Mouse (Mus musculus): Measurements from ENCODE around the gene Epha2. TPM values are rescaled to one million over a fixed set of nuclear protein-coding genes. Genes with fewer than 3 reads are reported as not detected.
A peak's percentile ranks its signal among the peaks of the same experiment; 100 is the strongest.

Gene Epha2
- polyA plus RNA-seq, 1 experiment from 2014 or later, result 6.5 TPM

DNA sequence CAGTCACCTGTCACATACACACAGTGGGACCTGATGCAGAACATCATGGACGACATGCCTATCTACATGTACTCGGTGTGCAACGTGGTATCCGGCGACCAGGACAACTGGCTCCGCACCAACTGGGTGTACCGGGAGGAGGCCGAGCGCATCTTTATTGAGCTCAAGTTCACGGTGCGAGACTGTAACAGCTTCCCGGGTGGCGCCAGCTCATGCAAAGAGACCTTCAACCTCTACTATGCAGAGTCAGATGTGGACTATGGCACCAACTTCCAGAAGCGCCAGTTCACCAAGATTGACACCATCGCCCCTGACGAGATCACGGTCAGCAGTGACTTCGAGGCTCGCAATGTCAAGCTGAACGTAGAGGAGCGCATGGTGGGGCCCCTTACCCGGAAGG is 7.3 kb downstream of the Epha2 start:
- 0 out of 2 replicates have a peak, but pooled peaks cover 5% of the 10 kb centered on the region for H3K27me3 ChIP-seq
- H3K9me3 ChIP-seq, result no peaks in the 10 kb centered on the region
- peaks cover 7% of the 10 kb centered on the region; the same call in 1 of the 2 replicates for H3K36me3 ChIP-seq
- H3K4me3 ChIP-seq, result no peak overlapping the region
- no peak overlapping the region for H3K4me2 ChIP-seq
- 95% methylated on average over 22 of the region's 22 CpGs for WGBS
- H3K4me1 ChIP-seq, result peaks cover 55% of the 10 kb centered on the region
- no peak overlapping the region for H3K9ac ChIP-seq
- H3K27ac ChIP-seq, result no peak overlapping the region
- no peak for ATAC-seq (ENCODE audit: insufficient number of reproducible peaks, low FRiP score, low TSS enrichment, low read depth)

DNA sequence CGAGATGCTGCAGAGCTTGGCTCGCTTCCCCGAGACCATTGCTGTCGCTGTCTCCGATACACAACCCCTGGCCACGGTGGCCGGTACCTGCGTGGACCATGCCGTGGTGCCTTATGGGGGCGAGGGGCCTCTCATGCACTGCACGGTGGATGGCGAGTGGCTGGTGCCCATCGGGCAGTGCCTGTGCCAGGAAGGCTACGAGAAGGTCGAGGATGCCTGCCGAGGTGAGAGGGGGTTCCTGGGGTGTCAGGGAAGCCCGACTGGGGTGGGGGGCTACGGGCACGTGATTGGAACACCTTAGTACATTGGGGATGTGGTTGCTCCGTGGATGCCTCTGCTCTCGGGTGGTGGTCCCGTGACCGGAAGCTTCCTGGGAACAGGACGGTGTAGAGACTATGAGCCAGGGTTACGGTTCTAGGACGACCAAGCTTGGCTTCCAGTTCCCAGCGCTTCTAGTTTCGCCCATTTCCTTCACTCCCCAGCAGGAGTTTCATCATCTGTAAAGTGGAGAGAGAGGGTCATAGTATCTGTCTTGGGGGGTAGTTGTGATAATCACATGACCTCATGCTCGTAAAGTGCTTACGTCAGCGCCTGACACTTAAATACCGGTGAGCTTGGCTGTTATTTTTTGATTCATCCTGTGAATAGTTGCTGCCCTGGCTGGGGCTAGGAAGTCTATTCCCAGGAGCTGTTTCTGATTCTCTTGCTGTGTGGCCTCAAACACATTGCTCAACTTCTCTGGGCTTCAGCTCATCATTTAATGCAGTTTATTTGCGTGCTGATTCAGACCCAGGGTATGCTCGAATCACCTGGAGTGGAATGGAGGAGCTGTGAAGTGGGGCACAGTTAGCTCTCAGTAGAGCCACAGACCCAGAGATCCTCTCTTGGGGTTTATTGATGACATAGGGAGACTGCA is 8.1 kb downstream of the Epha2 start:
- ATAC-seq (ENCODE audit: insufficient number of reproducible peaks, low FRiP score, low TSS enrichment, low read depth), result no peak
- H3K9me3 ChIP-seq, result no peaks in the 10 kb centered on the region
- peaks cover 7% of the 10 kb centered on the region; the same call in 1 of the 2 replicates for H3K36me3 ChIP-seq
- H3K27ac ChIP-seq, result peak overlapping the region; percentile 75
- no peak overlapping the region for H3K4me3 ChIP-seq
- H3K4me2 ChIP-seq, result no peak overlapping the region
- 88% methylated on average over 34 of the region's 34 CpGs for WGBS
- H3K4me1 ChIP-seq, result peaks cover 53% of the 10 kb centered on the region
- H3K9ac ChIP-seq, result no peak overlapping the region
- H3K27me3 ChIP-seq, result 0 out of 2 replicates have a peak, but pooled peaks cover 2% of the 10 kb centered on the region

DNA sequence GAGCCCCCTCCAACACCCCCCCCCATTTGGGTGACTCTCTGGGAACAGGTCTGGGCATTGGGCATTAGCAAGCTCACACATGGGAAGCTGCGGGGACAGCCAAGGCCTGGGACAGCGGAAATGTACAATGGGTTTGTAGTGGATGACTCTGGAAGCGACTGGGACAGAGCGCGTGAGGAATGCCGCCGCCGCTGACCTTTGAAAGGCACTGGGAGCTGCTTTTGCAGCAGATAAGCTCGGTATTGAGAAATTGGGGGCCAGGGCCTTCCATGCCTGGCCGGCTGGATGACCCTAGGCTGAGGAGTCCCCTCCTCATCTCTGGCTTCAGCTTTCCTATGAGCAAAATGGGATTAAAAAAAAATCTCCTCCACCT is 8.7 kb downstream of the Epha2 start:
- no peaks in the 10 kb centered on the region for H3K9me3 ChIP-seq
- no peak overlapping the region for H3K4me3 ChIP-seq
- peaks cover 7% of the 10 kb centered on the region; the same call in 1 of the 2 replicates for H3K36me3 ChIP-seq
- H3K27me3 ChIP-seq, result no peaks in the 10 kb centered on the region
- ATAC-seq (ENCODE audit: insufficient number of reproducible peaks, low FRiP score, low TSS enrichment, low read depth), result no peak
- 64% methylated on average over 10 of the region's 10 CpGs for WGBS
- H3K4me1 ChIP-seq, result peaks cover 56% of the 10 kb centered on the region
- no peak overlapping the region for H3K9ac ChIP-seq
- peak overlapping the region; percentile 75 for H3K27ac ChIP-seq
- H3K4me2 ChIP-seq, result no peak overlapping the region

DNA sequence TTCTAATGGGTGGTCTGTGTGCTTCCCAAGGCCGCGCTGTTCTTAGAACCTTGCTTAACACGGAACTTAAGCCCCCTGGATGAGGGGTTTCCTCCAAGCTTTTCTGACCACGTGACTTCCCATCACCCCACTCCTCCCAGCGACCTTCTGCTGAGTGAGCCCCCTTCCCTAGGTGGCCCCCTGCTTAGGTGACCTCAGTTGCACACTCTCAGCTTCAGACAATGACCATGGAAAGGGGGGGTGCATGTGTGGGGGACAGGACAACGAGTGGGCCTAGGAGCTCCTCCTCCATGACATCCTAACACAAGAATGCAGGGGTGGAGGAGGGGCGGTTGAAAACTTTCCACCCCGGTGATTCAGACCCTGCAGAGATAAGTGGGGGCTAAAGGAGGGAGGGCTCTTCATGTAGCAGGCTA is 9.2 kb downstream of the Epha2 start:
- Histone ChIP-seq H3K27me3 (no peaks in the 10 kb centered on the region), H3K4me1 (peaks cover 56% of the 10 kb centered on the region), H3K36me3 (peaks cover 7% of the 10 kb centered on the region; the same call in 1 of the 2 replicates), H3K4me2 (no peak overlapping the region), H3K4me3 (no peak overlapping the region), H3K9me3 (no peaks in the 10 kb centered on the region), H3K9ac (no peak overlapping the region), H3K27ac (peak overlapping the region; percentile 75)
- WGBS, result 24% methylated on average over 8 of the region's 8 CpGs
- ATAC-seq (ENCODE audit: insufficient number of reproducible peaks, low FRiP score, low TSS enrichment, low read depth), result peak; percentile 50

DNA sequence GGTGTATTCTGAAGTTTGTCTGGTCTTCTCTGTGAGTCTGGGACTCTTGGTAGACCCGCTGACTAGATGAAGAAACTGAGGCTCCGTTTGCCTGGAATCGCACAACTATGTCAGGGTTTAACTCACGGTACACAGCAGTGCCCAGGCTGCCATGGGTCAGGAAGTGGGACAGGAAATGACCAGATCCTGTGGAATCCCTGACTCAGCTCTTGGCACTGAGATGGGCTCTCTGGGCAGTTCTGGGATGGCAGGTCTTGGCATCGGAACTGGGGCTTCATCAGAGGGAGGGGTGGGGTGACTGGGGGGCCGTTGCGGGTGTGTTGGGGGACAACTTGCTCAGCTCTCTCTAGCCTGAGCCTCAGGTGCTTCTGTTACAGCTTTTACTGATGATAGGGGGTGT is 10.0 kb downstream of the Epha2 start:
- Histone ChIP-seq H3K27me3 (no peaks in the 10 kb centered on the region), H3K9me3 (no peaks in the 10 kb centered on the region), H3K9ac (no peak overlapping the region), H3K4me3 (no peak overlapping the region), H3K27ac (peak overlapping the region; percentile 75; the same call in 1 of the 2 replicates), H3K4me2 (no peak overlapping the region), H3K4me1 (peaks cover 59% of the 10 kb centered on the region), H3K36me3 (peaks cover 7% of the 10 kb centered on the region; the same call in 1 of the 2 replicates)
- 62% methylated on average over 7 of the region's 7 CpGs for WGBS
- ATAC-seq (ENCODE audit: insufficient number of reproducible peaks, low FRiP score, low TSS enrichment, low read depth), result no peak

DNA sequence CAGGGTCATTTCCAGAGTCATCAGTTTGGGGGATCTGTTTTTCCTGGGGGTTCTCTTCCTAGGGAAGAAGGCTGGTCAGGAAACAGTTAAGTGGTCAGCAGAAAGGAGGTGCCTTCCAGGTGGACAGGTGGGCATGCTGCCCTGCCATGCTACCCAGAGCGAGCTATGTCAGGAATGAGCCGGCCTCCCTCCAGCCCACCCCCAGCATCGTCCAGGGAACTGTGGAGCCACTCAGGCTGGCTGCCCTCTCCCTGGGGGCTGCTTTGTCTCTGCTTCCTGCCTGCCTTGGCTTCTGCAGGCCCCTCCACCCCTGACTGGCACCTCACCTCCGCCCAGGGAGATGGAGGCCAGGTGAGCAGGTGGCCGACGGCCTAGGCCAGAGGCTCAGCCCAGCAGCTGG is 10.5 kb downstream of the Epha2 start:
- Histone ChIP-seq H3K27me3 (no peaks in the 10 kb centered on the region), H3K4me2 (no peak overlapping the region), H3K4me1 (peaks cover 57% of the 10 kb centered on the region), H3K9me3 (no peaks in the 10 kb centered on the region), H3K36me3 (peaks cover 7% of the 10 kb centered on the region; the same call in 1 of the 2 replicates), H3K27ac (0 out of 2 replicates have a peak overlapping the region, but pooled peaks have one; percentile 75), H3K9ac (no peak overlapping the region), H3K4me3 (no peak overlapping the region)
- 47% methylated on average over 6 of the region's 6 CpGs for WGBS
- ATAC-seq (ENCODE audit: insufficient number of reproducible peaks, low FRiP score, low TSS enrichment, low read depth), result no peak

DNA sequence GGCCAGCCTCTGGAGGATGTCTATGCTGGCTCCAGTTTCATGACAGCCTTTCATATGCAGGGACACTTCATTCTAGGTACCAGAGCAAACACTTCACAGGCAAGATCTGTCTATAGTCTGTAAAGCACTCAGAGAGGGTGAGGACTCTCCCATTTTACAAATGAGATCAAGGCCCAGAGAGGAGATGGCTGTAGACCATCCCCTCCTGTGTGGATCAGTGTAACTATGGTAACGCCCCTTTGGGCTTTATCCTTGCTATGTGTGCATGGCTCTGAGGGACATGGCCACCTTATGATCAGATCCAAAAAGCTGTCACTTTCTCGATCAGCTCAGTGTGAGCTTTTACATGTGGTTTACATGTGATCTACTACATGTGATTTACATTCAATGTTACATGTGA is 10.9 kb downstream of the Epha2 start:
- Histone ChIP-seq H3K9me3 (no peaks in the 10 kb centered on the region), H3K4me1 (peaks cover 55% of the 10 kb centered on the region), H3K27ac (0 out of 2 replicates have a peak overlapping the region, but pooled peaks have one; percentile 75), H3K9ac (no peak overlapping the region), H3K4me3 (no peak overlapping the region), H3K4me2 (no peak overlapping the region), H3K27me3 (no peaks in the 10 kb centered on the region), H3K36me3 (peaks cover 9% of the 10 kb centered on the region)
- no peak for ATAC-seq (ENCODE audit: insufficient number of reproducible peaks, low FRiP score, low TSS enrichment, low read depth)
- WGBS, result 75% methylated on average over 2 of the region's 2 CpGs

DNA sequence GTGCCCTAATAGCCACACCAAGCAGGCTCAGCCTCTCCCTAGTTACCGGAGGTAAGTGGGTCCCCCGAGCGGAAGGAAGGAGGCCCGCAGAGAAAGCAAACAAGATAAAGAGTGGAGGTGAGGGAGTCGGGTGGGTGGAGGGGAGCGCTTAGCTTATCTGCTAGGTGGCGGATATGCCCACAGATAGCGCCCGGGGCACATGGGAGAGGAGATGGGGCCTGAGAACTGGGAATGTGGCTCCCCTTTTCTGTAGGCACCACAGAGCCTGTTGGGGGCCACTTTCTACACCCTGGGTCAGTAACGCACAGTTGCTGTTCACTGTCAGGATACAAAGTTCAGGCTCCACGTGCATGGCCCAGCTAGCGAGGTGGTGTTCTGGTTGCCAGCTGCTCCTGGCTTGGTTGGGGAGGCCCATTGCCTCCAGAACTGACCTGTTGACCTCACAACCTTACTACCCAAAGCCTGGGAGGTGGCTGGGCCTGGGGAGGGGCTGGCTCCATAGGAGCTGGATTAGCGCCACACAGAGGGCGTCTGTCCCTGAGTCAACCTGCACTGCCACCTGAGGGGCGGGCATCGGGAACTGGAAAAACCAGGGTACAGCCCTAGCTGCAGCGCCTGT is 11.6 kb downstream of the Epha2 start:
- Histone ChIP-seq H3K4me2 (no peak overlapping the region), H3K27ac (peak overlapping the region; percentile 11; the same call in 1 of the 2 replicates), H3K4me1 (peaks cover 55% of the 10 kb centered on the region)

DNA sequence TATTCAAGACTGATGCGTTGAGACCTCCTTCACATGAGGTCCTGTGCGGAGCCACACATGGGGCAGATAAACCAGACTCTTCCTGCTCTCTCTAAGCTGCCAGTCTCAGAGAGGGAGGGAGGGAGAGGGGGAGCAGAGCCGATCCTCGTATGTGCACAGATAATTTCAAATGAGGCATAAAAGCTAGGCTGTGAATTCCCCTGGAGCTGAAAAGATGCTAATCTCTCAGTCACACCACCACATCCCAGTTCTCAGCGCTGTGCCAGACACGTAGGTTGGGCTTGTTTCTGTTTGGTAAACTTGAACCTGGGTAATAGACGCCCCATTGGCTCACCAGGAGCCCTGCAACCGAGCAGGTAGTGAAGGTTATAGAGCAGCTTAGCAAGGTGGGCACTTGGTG is 12.4 kb downstream of the Epha2 start:
- Histone ChIP-seq H3K9ac (no peak overlapping the region), H3K4me2 (no peak overlapping the region), H3K4me1 (peaks cover 55% of the 10 kb centered on the region), H3K4me3 (no peak overlapping the region), H3K9me3 (no peaks in the 10 kb centered on the region), H3K27ac (peak overlapping the region; percentile 22; the same call in 1 of the 2 replicates), H3K36me3 (peaks cover 20% of the 10 kb centered on the region), H3K27me3 (no peaks in the 10 kb centered on the region)
- WGBS, result 68% methylated on average over 8 of the region's 8 CpGs
- no peak for ATAC-seq (ENCODE audit: insufficient number of reproducible peaks, low FRiP score, low TSS enrichment, low read depth)

More for the DNA sequence above, 11.6 kb downstream of the Epha2 start:
- H3K4me3 ChIP-seq, result no peak overlapping the region
- ATAC-seq (ENCODE audit: insufficient number of reproducible peaks, low FRiP score, low TSS enrichment, low read depth), result no peak
- 74% methylated on average over 17 of the region's 17 CpGs for WGBS
- H3K9ac ChIP-seq, result no peak overlapping the region
- no peaks in the 10 kb centered on the region for H3K27me3 ChIP-seq
- no peaks in the 10 kb centered on the region for H3K9me3 ChIP-seq
- peaks cover 14% of the 10 kb centered on the region for H3K36me3 ChIP-seq

DNA sequence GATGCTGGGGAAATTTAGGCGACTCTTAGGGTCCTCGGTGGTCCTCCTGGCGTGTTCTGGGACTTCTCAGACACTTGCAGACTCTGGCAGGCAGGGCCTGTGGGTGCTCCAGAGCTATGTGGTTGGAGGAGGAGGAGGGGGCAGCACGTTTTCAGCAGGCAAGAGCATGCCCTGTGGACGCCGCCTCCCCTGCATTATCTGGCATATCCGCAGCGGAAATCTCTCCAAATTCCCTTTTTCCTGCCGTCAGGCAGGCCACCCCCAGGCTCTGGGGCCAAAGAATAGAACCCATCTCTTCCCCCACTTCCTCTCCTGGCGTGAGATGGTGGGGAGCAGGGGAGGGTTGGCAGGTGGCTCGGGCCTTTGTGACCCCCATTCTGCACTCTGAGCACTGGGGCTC is 12.9 kb downstream of the Epha2 start:
- no peak overlapping the region for H3K4me2 ChIP-seq
- ATAC-seq (ENCODE audit: insufficient number of reproducible peaks, low FRiP score, low TSS enrichment, low read depth), result no peak
- H3K9me3 ChIP-seq, result no peaks in the 10 kb centered on the region
- H3K36me3 ChIP-seq, result peaks cover 20% of the 10 kb centered on the region
- H3K9ac ChIP-seq, result no peak overlapping the region
- WGBS, result 55% methylated on average over 11 of the region's 11 CpGs
- H3K4me3 ChIP-seq, result no peak overlapping the region
- H3K4me1 ChIP-seq, result peaks cover 55% of the 10 kb centered on the region
- H3K27ac ChIP-seq, result no peak overlapping the region
- H3K27me3 ChIP-seq, result no peaks in the 10 kb centered on the region

DNA sequence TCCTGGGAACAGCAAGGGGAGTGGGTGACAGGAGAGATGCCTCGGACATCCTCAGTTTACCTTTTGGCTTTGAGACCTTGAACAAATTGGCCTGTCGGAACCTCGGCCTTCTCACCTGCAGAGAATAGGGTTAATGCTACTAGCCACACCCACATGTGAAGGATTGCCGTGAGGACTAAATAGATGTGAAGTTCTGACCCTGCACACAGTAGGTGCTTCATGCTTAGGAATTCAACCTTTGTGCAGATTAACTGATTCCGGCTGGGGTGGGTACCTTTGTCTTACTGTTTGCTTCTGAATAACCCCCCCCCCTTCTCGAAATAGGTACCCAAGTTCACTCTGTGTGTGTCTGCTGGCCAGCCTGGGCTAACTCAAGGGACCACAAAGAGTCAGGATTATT is 13.7 kb downstream of the Epha2 start:
- H3K4me2 ChIP-seq, result no peak overlapping the region
- no peak overlapping the region for H3K27ac ChIP-seq
- H3K9me3 ChIP-seq, result no peaks in the 10 kb centered on the region
- peaks cover 19% of the 10 kb centered on the region for H3K36me3 ChIP-seq
- ATAC-seq (ENCODE audit: insufficient number of reproducible peaks, low FRiP score, low TSS enrichment, low read depth), result no peak
- peaks cover 51% of the 10 kb centered on the region for H3K4me1 ChIP-seq
- H3K4me3 ChIP-seq, result no peak overlapping the region
- WGBS, result 86% methylated on average over 6 of the region's 6 CpGs
- no peaks in the 10 kb centered on the region for H3K27me3 ChIP-seq
- no peak overlapping the region for H3K9ac ChIP-seq

DNA sequence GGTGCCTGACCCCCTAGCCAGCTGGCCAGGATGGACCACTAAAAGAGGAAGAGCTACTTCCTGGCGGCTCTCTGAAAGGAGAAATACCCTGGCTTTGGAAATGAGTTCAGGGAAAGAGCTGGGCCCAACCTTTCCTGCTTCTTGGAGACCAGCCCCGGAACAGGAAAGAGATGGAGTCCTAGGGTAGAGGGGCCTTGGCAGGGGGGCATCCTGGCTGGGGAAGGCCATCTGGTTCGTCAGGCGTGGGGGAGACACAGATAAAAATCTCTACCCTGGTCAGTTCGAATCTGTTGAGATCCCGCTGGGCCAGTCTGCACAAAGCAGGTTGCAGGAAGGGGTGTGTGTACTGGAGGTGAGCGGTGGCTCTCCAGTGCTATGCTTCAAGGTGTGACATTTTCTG is 15.0 kb downstream of the Epha2 start:
- Histone ChIP-seq H3K9ac (no peak overlapping the region), H3K4me3 (no peak overlapping the region), H3K4me1 (peaks cover 39% of the 10 kb centered on the region), H3K27me3 (no peaks in the 10 kb centered on the region), H3K9me3 (no peaks in the 10 kb centered on the region), H3K36me3 (peaks cover 24% of the 10 kb centered on the region), H3K4me2 (no peak overlapping the region), H3K27ac (0 out of 2 replicates have a peak overlapping the region, but pooled peaks have one; percentile 47)
- WGBS, result 64% methylated on average over 7 of the region's 7 CpGs
- ATAC-seq (ENCODE audit: insufficient number of reproducible peaks, low FRiP score, low TSS enrichment, low read depth), result no peak
